Mouse (Mus musculus): Measurements from ENCODE around the gene Zc4h2.

The Zc4h2 gene

DNA sequence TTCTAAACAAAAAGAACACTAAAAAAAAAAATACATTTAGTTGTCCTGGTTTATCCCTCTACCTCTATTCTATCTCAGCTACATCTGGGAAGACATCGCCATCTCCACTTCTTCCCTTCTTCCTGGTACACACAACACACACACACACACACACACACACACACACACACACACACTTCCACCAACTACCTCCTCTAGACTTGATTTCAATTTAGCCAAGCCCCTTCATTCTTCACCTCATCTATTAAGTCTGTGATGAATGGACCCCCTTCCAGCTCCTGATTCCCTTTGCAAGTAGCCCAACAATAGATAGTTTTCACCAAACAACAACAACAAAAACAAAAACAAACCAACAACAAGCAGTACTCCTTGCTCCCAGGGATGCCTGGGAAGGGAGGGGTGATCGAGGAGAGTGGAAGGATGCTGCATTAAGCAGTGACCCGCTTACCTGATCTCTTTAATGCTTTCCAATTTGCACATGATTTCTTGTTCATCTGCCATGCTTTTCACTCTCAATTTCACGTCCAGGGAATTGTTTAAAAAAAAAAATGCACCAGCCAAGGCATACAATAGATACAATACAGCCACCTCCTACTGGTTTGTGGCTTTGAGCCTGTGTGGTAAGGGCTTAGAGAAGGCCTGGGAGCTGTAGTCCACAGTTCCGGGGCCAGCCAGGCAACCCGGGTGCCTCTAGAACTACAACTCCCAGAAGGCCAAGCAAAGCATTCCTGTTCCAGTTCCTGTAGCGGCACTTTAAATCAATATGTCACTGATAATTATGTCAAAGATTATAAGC lies at the start of gene Zc4h2:
Zc4h2 (minus strand) TSS at position 706 of the 796 bp plus-strand sequence.
- peak; percentile 38 for DNase-seq (ENCODE audit: low spot score)

DNA sequence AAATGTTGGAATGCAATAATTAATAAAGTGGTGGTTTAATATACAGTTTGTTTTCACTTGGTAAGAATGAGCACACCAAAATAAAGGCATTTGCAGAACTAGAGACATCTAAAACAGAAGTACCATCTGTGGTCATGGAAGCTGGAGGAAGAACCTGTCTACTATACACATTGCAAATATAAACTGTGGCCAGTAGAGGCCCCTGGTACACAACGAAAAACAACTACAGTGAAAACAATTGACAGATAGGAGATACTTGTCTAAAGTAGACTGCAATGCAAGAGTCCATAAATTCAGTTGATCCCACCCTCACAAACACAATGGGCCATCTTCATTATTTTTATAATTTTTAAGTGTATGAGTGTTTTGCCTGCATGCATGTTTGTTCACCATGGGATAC lies 28.8 kb upstream of the Zc4h2 start:
- no peak for DNase-seq (ENCODE audit: low spot score)

GRCm38 (mm10) chrX:95682206-95682605 lies 23.9 kb upstream of the Zc4h2 start:
- no peak for DNase-seq (ENCODE audit: low spot score)

GRCm38 (mm10) chrX:95658600-95659084 lies 333 bp upstream of the Zc4h2 start:
- peak; percentile 6 for DNase-seq (ENCODE audit: low spot score)

- DNase-seq (ENCODE audit: low spot score): no peak
These were observed 57.7 kb downstream of the Zc4h2 start for GRCm38 (mm10) chrX:95600609-95601008.

Measured in ovary, postnatal 14 days (tissue).